Mouse (Mus musculus): Measurements from ENCODE around the gene Fgb. TPM values are rescaled to one million over a fixed set of nuclear protein-coding genes. Genes with fewer than 3 reads are reported as not detected.

Gene Fgb
- polyA plus RNA-seq, 1 experiment: not detected

GRCm38 (mm10) chr3:83013951-83014350 is 35.7 kb downstream of the Fgb start:
- Histone ChIP-seq H3K79me3 (ENCODE audit: low read depth) (no peaks in the 10 kb centered on the region), H3K79me2 (ENCODE audit: control insufficient read depth, insufficient read depth) (no peaks in the 10 kb centered on the region), H3K27me3 (ENCODE audit: control insufficient read depth, insufficient read depth, insufficient read length) (peaks cover 10% of the 10 kb centered on the region), H3K4me3 (ENCODE audit: insufficient read depth, poor library complexity, severe bottlenecking) (no peak overlapping the region), H3ac (ENCODE audit: control insufficient read depth, insufficient read length, low read depth) (no peak overlapping the region), H3K36me3 (ENCODE audit: control insufficient read depth, insufficient read depth) (no peaks in the 10 kb centered on the region)
- TF ChIP-seq MYOG (IDR thresholded peaks at IDR 0.05; ENCODE audit: control insufficient read depth, extremely low read depth, insufficient read length): no peak
- no peak for TF ChIP-seq USF1 (IDR thresholded peaks at IDR 0.05; ENCODE audit: low read depth)
- no peak for TF ChIP-seq CTCF (IDR thresholded peaks at IDR 0.05; ENCODE audit: control insufficient read depth, insufficient read depth, insufficient read length)
- TF ChIP-seq FOSL1 (IDR thresholded peaks at IDR 0.05; ENCODE audit: insufficient read depth, low read length, poor library complexity, severe bottlenecking): no peak
- no peak for TF ChIP-seq MYOD1 (IDR thresholded peaks at IDR 0.05; ENCODE audit: control insufficient read depth, insufficient read length, low read depth)
- TF ChIP-seq MAX (IDR thresholded peaks at IDR 0.05): no peak

GRCm38 (mm10) chr3:83012636-83013035 is 37.0 kb downstream of the Fgb start:
- no peaks in the 10 kb centered on the region for H3K79me2 ChIP-seq (ENCODE audit: control insufficient read depth, insufficient read depth)
- H3K79me3 ChIP-seq (ENCODE audit: low read depth): no peaks in the 10 kb centered on the region
- no peak overlapping the region for H3K4me3 ChIP-seq (ENCODE audit: insufficient read depth, poor library complexity, severe bottlenecking)
- H3ac ChIP-seq (ENCODE audit: control insufficient read depth, insufficient read length, low read depth): no peak overlapping the region
- TF ChIP-seq MYOD1 (IDR thresholded peaks at IDR 0.05; ENCODE audit: control insufficient read depth, insufficient read length, low read depth): no peak
- no peak for TF ChIP-seq FOSL1 (IDR thresholded peaks at IDR 0.05; ENCODE audit: insufficient read depth, low read length, poor library complexity, severe bottlenecking)
- H3K27me3 ChIP-seq (ENCODE audit: control insufficient read depth, insufficient read depth, insufficient read length): peaks cover 14% of the 10 kb centered on the region
- no peaks in the 10 kb centered on the region for H3K36me3 ChIP-seq (ENCODE audit: control insufficient read depth, insufficient read depth)

- Histone ChIP-seq H3ac (ENCODE audit: control insufficient read depth, insufficient read length, low read depth) (no peak overlapping the region), H3K79me2 (ENCODE audit: control insufficient read depth, insufficient read depth) (no peaks in the 10 kb centered on the region), H3K4me3 (ENCODE audit: insufficient read depth, poor library complexity, severe bottlenecking) (no peak overlapping the region), H3K36me3 (ENCODE audit: control insufficient read depth, insufficient read depth) (no peaks in the 10 kb centered on the region), H3K79me3 (ENCODE audit: low read depth) (no peaks in the 10 kb centered on the region), H3K27me3 (ENCODE audit: control insufficient read depth, insufficient read depth, insufficient read length) (peaks cover 14% of the 10 kb centered on the region)
- TF ChIP-seq MYOG (IDR thresholded peaks at IDR 0.05; ENCODE audit: control insufficient read depth, extremely low read depth, insufficient read length) (no peak), FOSL1 (IDR thresholded peaks at IDR 0.05; ENCODE audit: insufficient read depth, low read length, poor library complexity, severe bottlenecking) (no peak), USF1 (IDR thresholded peaks at IDR 0.05; ENCODE audit: low read depth) (no peak), MAX (IDR thresholded peaks at IDR 0.05) (no peak)
Observed at GRCm38 (mm10) chr3:83011565-83011964, 38.1 kb downstream of the Fgb start.

- H3K79me3 ChIP-seq (ENCODE audit: low read depth): no peaks in the 10 kb centered on the region
- H3ac ChIP-seq (ENCODE audit: control insufficient read depth, insufficient read length, low read depth): no peak overlapping the region
- no peaks in the 10 kb centered on the region for H3K36me3 ChIP-seq (ENCODE audit: control insufficient read depth, insufficient read depth)
- H3K27me3 ChIP-seq (ENCODE audit: control insufficient read depth, insufficient read depth, insufficient read length): peaks cover 14% of the 10 kb centered on the region
- no peaks in the 10 kb centered on the region for H3K79me2 ChIP-seq (ENCODE audit: control insufficient read depth, insufficient read depth)
- TF ChIP-seq CEBPB (IDR thresholded peaks at IDR 0.05; ENCODE audit: low read depth): no peak
- no peak for TF ChIP-seq MYOD1 (IDR thresholded peaks at IDR 0.05; ENCODE audit: control insufficient read depth, insufficient read length, low read depth)
- TF ChIP-seq USF1 (IDR thresholded peaks at IDR 0.05; ENCODE audit: low read depth): no peak
- TF ChIP-seq MAX (IDR thresholded peaks at IDR 0.05): no peak
- TF ChIP-seq FOSL1 (IDR thresholded peaks at IDR 0.05; ENCODE audit: insufficient read depth, low read length, poor library complexity, severe bottlenecking): no peak
- no peak for TF ChIP-seq MYOG (IDR thresholded peaks at IDR 0.05; ENCODE audit: control insufficient read depth, extremely low read depth, insufficient read length)
- no peak overlapping the region for H3K4me3 ChIP-seq (ENCODE audit: insufficient read depth, poor library complexity, severe bottlenecking)
Observed at GRCm38 (mm10) chr3:83011136-83011535, 38.5 kb downstream of the Fgb start.

- Histone ChIP-seq H3K79me3 (ENCODE audit: low read depth) (no peaks in the 10 kb centered on the region), H3K79me2 (ENCODE audit: control insufficient read depth, insufficient read depth) (no peaks in the 10 kb centered on the region), H3K27me3 (ENCODE audit: control insufficient read depth, insufficient read depth, insufficient read length) (peaks cover 14% of the 10 kb centered on the region), H3K36me3 (ENCODE audit: control insufficient read depth, insufficient read depth) (no peaks in the 10 kb centered on the region), H3ac (ENCODE audit: control insufficient read depth, insufficient read length, low read depth) (no peak overlapping the region), H3K4me3 (ENCODE audit: insufficient read depth, poor library complexity, severe bottlenecking) (no peak overlapping the region)
- no peak for TF ChIP-seq CEBPB (IDR thresholded peaks at IDR 0.05; ENCODE audit: low read depth)
- no peak for TF ChIP-seq MYOD1 (IDR thresholded peaks at IDR 0.05; ENCODE audit: control insufficient read depth, insufficient read length, low read depth)
- TF ChIP-seq USF1 (IDR thresholded peaks at IDR 0.05; ENCODE audit: low read depth): no peak
- no peak for TF ChIP-seq MYOG (IDR thresholded peaks at IDR 0.05; ENCODE audit: control insufficient read depth, extremely low read depth, insufficient read length)
- TF ChIP-seq MAX (IDR thresholded peaks at IDR 0.05): no peak
- TF ChIP-seq FOSL1 (IDR thresholded peaks at IDR 0.05; ENCODE audit: insufficient read depth, low read length, poor library complexity, severe bottlenecking): no peak
- no peak for TF ChIP-seq CTCF (IDR thresholded peaks at IDR 0.05; ENCODE audit: control insufficient read depth, insufficient read depth, insufficient read length)
Observed at GRCm38 (mm10) chr3:83010291-83010690, 39.4 kb downstream of the Fgb start.

- no peaks in the 10 kb centered on the region for H3K36me3 ChIP-seq (ENCODE audit: control insufficient read depth, insufficient read depth)
- no peaks in the 10 kb centered on the region for H3K79me3 ChIP-seq (ENCODE audit: low read depth)
- peaks cover 11% of the 10 kb centered on the region for H3K27me3 ChIP-seq (ENCODE audit: control insufficient read depth, insufficient read depth, insufficient read length)
- no peak within 1 kb of the TSS for H3K4me3 ChIP-seq (ENCODE audit: insufficient read depth, poor library complexity, severe bottlenecking)
- TF ChIP-seq USF1 (IDR thresholded peaks at IDR 0.05; ENCODE audit: low read depth) (no peak), MYOD1 (IDR thresholded peaks at IDR 0.05; ENCODE audit: control insufficient read depth, insufficient read length, low read depth) (no peak), CEBPB (IDR thresholded peaks at IDR 0.05; ENCODE audit: low read depth) (no peak), FOSL1 (IDR thresholded peaks at IDR 0.05; ENCODE audit: insufficient read depth, low read length, poor library complexity, severe bottlenecking) (no peak), MYOG (IDR thresholded peaks at IDR 0.05; ENCODE audit: control insufficient read depth, extremely low read depth, insufficient read length) (no peak), CTCF (IDR thresholded peaks at IDR 0.05; ENCODE audit: control insufficient read depth, insufficient read depth, insufficient read length) (no peak), MAX (IDR thresholded peaks at IDR 0.05) (no peak)
- H3ac ChIP-seq (ENCODE audit: control insufficient read depth, insufficient read length, low read depth): no peak within 1 kb of the TSS
- H3K79me2 ChIP-seq (ENCODE audit: control insufficient read depth, insufficient read depth): no peaks in the 10 kb centered on the region
Observed at GRCm38 (mm10) chr3:83007557-83007956, 42.1 kb downstream of the Fgb start, which contains the start of gene Fgg. Gene Fgg, plus strand, starts transcription at chr3:83007724.
